Mouse (Mus musculus): ENCODE results near the gene Crk. TPM values are rescaled to one million over a fixed set of nuclear protein-coding genes. Genes with fewer than 3 reads are reported as not detected.
A peak's percentile ranks its signal among the peaks of the same experiment; 100 is the strongest.

Gene Crk
- polyA plus RNA-seq, 1 experiment from 2014 or later: 83.8 TPM

GRCm38 (mm10) chr11:75669176-75669852 lies 9.7 kb upstream of the Crk start:
- DNase-seq (ENCODE audit: low spot score) (no peak), ATAC-seq (no peak)
- no peak overlapping the region for H3K4me3 ChIP-seq (ENCODE audit: low read depth, low read length)
- 83% methylated on average over 11 of the region's 11 CpGs for WGBS
- H3K36me3 ChIP-seq (ENCODE audit: insufficient read depth, low read length): peaks cover 81% of the 10 kb centered on the region
- H3K9me3 ChIP-seq (ENCODE audit: low read length): no peaks in the 10 kb centered on the region
- no peak overlapping the region for H3K9ac ChIP-seq (replicated peaks; ENCODE audit: low read depth)
- no peaks in the 10 kb centered on the region for H3K27me3 ChIP-seq (replicated peaks; ENCODE audit: insufficient read depth, low read length)
- no peak overlapping the region for H3K27ac ChIP-seq (ENCODE audit: low read length)
- H3K4me2 ChIP-seq (replicated peaks; ENCODE audit: low read depth, low read length): no peak overlapping the region
- TF ChIP-seq EP300 (IDR thresholded peaks at IDR 0.05): no peak
- no peak for TF ChIP-seq CTCF (IDR thresholded peaks at IDR 0.05)
- no peaks in the 10 kb centered on the region for H3K4me1 ChIP-seq (ENCODE audit: insufficient read depth, low read depth, low read length)

- H3K4me3 ChIP-seq (ENCODE audit: low read depth, low read length): no peak overlapping the region
- H3K4me2 ChIP-seq (replicated peaks; ENCODE audit: low read depth, low read length): no peak overlapping the region
- TF ChIP-seq CTCF (IDR thresholded peaks at IDR 0.05): no peak
- no peak for TF ChIP-seq EP300 (IDR thresholded peaks at IDR 0.05)
- no peak overlapping the region for H3K27ac ChIP-seq (ENCODE audit: low read length)
- H3K9ac ChIP-seq (replicated peaks; ENCODE audit: low read depth): no peak overlapping the region
- no peaks in the 10 kb centered on the region for H3K9me3 ChIP-seq (ENCODE audit: low read length)
- DNase-seq (ENCODE audit: low spot score): no peak
- H3K36me3 ChIP-seq (ENCODE audit: insufficient read depth, low read length): peaks cover 81% of the 10 kb centered on the region
- 83% methylated on average over 12 of the region's 12 CpGs for WGBS
- no peak for ATAC-seq
- no peaks in the 10 kb centered on the region for H3K4me1 ChIP-seq (ENCODE audit: insufficient read depth, low read depth, low read length)
- H3K27me3 ChIP-seq (replicated peaks; ENCODE audit: insufficient read depth, low read length): no peaks in the 10 kb centered on the region
Observed at GRCm38 (mm10) chr11:75669853-75670200, 9.2 kb upstream of the Crk start.

- H3K4me2 ChIP-seq (replicated peaks; ENCODE audit: low read depth, low read length): no peak overlapping the region
Observed at GRCm38 (mm10) chr11:75671426-75672180, 7.5 kb upstream of the Crk start.

GRCm38 (mm10) chr11:75673411-75673810 lies 5.6 kb upstream of the Crk start:
- H3K36me3 ChIP-seq (ENCODE audit: insufficient read depth, low read length): peaks cover 53% of the 10 kb centered on the region
- no peak overlapping the region for H3K4me3 ChIP-seq (ENCODE audit: low read depth, low read length)
- DNase-seq (ENCODE audit: low spot score) (no peak), ATAC-seq (no peak)
- TF ChIP-seq CTCF (IDR thresholded peaks at IDR 0.05) (no peak), EP300 (IDR thresholded peaks at IDR 0.05) (no peak)
- 0 out of 2 replicates have a peak, but pooled peaks cover under 1% of the 10 kb centered on the region for H3K4me1 ChIP-seq (ENCODE audit: insufficient read depth, low read depth, low read length)
- H3K27ac ChIP-seq (ENCODE audit: low read length): no peak overlapping the region
- H3K27me3 ChIP-seq (replicated peaks; ENCODE audit: insufficient read depth, low read length): no peaks in the 10 kb centered on the region
- H3K4me2 ChIP-seq (replicated peaks; ENCODE audit: low read depth, low read length): no peak overlapping the region
- no peaks in the 10 kb centered on the region for H3K9me3 ChIP-seq (ENCODE audit: low read length)
- WGBS: 93% methylated on average over 4 of the region's 5 CpGs
- H3K9ac ChIP-seq (replicated peaks; ENCODE audit: low read depth): no peak overlapping the region

More at GRCm38 (mm10) chr11:75671426-75672180, 7.5 kb upstream of the Crk start:
- Histone ChIP-seq H3K4me3 (ENCODE audit: low read depth, low read length) (no peak overlapping the region), H3K9me3 (ENCODE audit: low read length) (no peaks in the 10 kb centered on the region), H3K4me1 (ENCODE audit: insufficient read depth, low read depth, low read length) (no peaks in the 10 kb centered on the region), H3K9ac (replicated peaks; ENCODE audit: low read depth) (no peak overlapping the region), H3K36me3 (ENCODE audit: insufficient read depth, low read length) (peaks cover 64% of the 10 kb centered on the region), H3K27me3 (replicated peaks; ENCODE audit: insufficient read depth, low read length) (no peaks in the 10 kb centered on the region), H3K27ac (ENCODE audit: low read length) (no peak overlapping the region)
- no peak for DNase-seq (ENCODE audit: low spot score)
- no peak for ATAC-seq
- 83% methylated on average over 22 of the region's 22 CpGs for WGBS
- TF ChIP-seq CTCF (IDR thresholded peaks at IDR 0.05) (no peak), EP300 (IDR thresholded peaks at IDR 0.05) (no peak)

GRCm38 (mm10) chr11:75674875-75675274 lies 4.2 kb upstream of the Crk start:
- Histone ChIP-seq H3K9me3 (ENCODE audit: low read length) (no peaks in the 10 kb centered on the region), H3K4me3 (ENCODE audit: low read depth, low read length) (no peak overlapping the region), H3K4me1 (ENCODE audit: insufficient read depth, low read depth, low read length) (0 out of 2 replicates have a peak, but pooled peaks cover 3% of the 10 kb centered on the region), H3K4me2 (replicated peaks; ENCODE audit: low read depth, low read length) (no peak overlapping the region), H3K36me3 (ENCODE audit: insufficient read depth, low read length) (peaks cover 38% of the 10 kb centered on the region), H3K9ac (replicated peaks; ENCODE audit: low read depth) (no peak overlapping the region), H3K27me3 (replicated peaks; ENCODE audit: insufficient read depth, low read length) (no peaks in the 10 kb centered on the region), H3K27ac (ENCODE audit: low read length) (no peak overlapping the region)
- 68% methylated on average over 3 of the region's 3 CpGs for WGBS
- no peak for DNase-seq (ENCODE audit: low spot score)
- ATAC-seq: no peak
- TF ChIP-seq EP300 (IDR thresholded peaks at IDR 0.05): no peak
- no peak for TF ChIP-seq CTCF (IDR thresholded peaks at IDR 0.05)

GRCm38 (mm10) chr11:75677881-75678746 lies 945 bp upstream of the Crk start:
- Histone ChIP-seq H3K4me3 (ENCODE audit: low read depth, low read length) (peak overlapping the region; percentile 100), H3K4me2 (replicated peaks; ENCODE audit: low read depth, low read length) (peak overlapping the region; percentile 68), H3K9ac (replicated peaks; ENCODE audit: low read depth) (peak overlapping the region; percentile 29; the same call in 1 of the 2 replicates), H3K27me3 (replicated peaks; ENCODE audit: insufficient read depth, low read length) (no peaks in the 10 kb centered on the region), H3K27ac (ENCODE audit: low read length) (peak overlapping the region; percentile 98), H3K4me1 (ENCODE audit: insufficient read depth, low read depth, low read length) (peaks cover 8% of the 10 kb centered on the region; the same call in 1 of the 2 replicates), H3K36me3 (ENCODE audit: insufficient read depth, low read length) (0 out of 2 replicates have a peak, but pooled peaks cover 6% of the 10 kb centered on the region), H3K9me3 (ENCODE audit: low read length) (no peaks in the 10 kb centered on the region)
- ATAC-seq: no peak
- TF ChIP-seq EP300 (IDR thresholded peaks at IDR 0.05) (no peak), CTCF (IDR thresholded peaks at IDR 0.05) (no peak)
- WGBS: 80% methylated on average over 3 of the region's 3 CpGs
- DNase-seq (ENCODE audit: low spot score): no peak
